ENCODE assay signal across 23 mouse cellular contexts in genomic region chrX:169899227-169899950, GRCm38 (mm10).
A peak's percentile ranks its signal among the peaks of the same experiment; 100 is the strongest.
DNase-seq lines count a peak whose midpoint lies in the region; ATAC-seq and TF ChIP-seq lines count a peak whose summit lies in the region.
"Had no signal": no experiment of that assay in that cellular context is flagged by ENCODE, and none has a peak within 500 bp of the region (broad histone marks: within the 10 kb centered on the region; RNA-seq: fewer than 3 reads in every experiment).

No protein-coding gene starts in this region.

- DNase-seq in heart, postnatal 14 days: no peak
- no peak for DNase-seq in kidney, postnatal 4 days
- peak; percentile 69 for DNase-seq in Muller cell, postnatal 12 days (ENCODE audit: inconsistent ontology term)
- peak; percentile 50 for DNase-seq in brain, embryonic 14.5 days (ENCODE audit: low read depth)
- DNase-seq in right cerebral cortex, postnatal 14 days: no peak
- DNase-seq: adrenal gland, postnatal 10 days; cerebellum, adult 11 months; cerebellum, postnatal 10 days; layer of hippocampus, postnatal 36 days; right cerebral cortex, postnatal 25 days; thymus, postnatal 4 days had no signal

- H3K27me3 ChIP-seq in heart, embryonic 11.5 days (ENCODE audit: control insufficient read depth, insufficient read depth, low read length): no peaks in the 10 kb centered on the region
- H3K27me3 ChIP-seq in kidney, embryonic 15.5 days: 0 out of 2 replicates have a peak, but pooled peaks cover 9% of the 10 kb centered on the region
- peaks cover 10% of the 10 kb centered on the region; the same call in 1 of the 2 replicates for H3K27me3 ChIP-seq in forebrain, embryonic 12.5 days
- H3K27me3 ChIP-seq: embryonic facial prominence, embryonic 12.5 days; liver, embryonic 15.5 days had no signal

- no peaks in the 10 kb centered on the region for H3K4me1 ChIP-seq in heart, embryonic 11.5 days (ENCODE audit: control insufficient read depth, insufficient read depth, low read length)
- no peaks in the 10 kb centered on the region for H3K4me1 ChIP-seq in kidney, embryonic 15.5 days
- peaks cover 6% of the 10 kb centered on the region for H3K4me1 ChIP-seq in forebrain, embryonic 12.5 days
- H3K4me1 ChIP-seq: embryonic facial prominence, embryonic 12.5 days; limb, embryonic 15.5 days; liver, embryonic 15.5 days had no signal

- no peak for ATAC-seq in heart, embryonic 11.5 days (replicated peaks; ENCODE audit: insufficient number of reproducible peaks, low FRiP score, low TSS enrichment)
- no peak for ATAC-seq in kidney, embryonic 15.5 days (replicated peaks; ENCODE audit: low FRiP score)
- ATAC-seq in forebrain, embryonic 12.5 days (ENCODE audit: low FRiP score): no peak
- ATAC-seq: hindbrain, embryonic 16.5 days; intestine, embryonic 16.5 days had no signal

- intact Hi-C loops in heart, postnatal 14 days (cut with DNase I): no loop called here

- TF ChIP-seq CTCF in brain, embryonic 14.5 days (IDR thresholded peaks at IDR 0.05; ENCODE audit: borderline replicate concordance, extremely low read depth, insufficient read depth, insufficient read length): no peak

- WGBS in heart, embryonic 11.5 days (ENCODE audit: insufficient replicate concordance): 26% methylated on average over 3 of the region's 3 CpGs
- WGBS in kidney, embryonic 15.5 days: 25% methylated on average over 3 of the region's 3 CpGs
- 19% methylated on average over 3 of the region's 3 CpGs for WGBS in forebrain, embryonic 12.5 days

- no peak for TF ChIP-seq POLR2A in brain, embryonic 14.5 days (IDR thresholded peaks at IDR 0.05; ENCODE audit: borderline replicate concordance, extremely low read depth, insufficient read depth, insufficient read length, poor library complexity, severe bottlenecking)

- H3K4me3 ChIP-seq in heart, embryonic 11.5 days (ENCODE audit: low read depth, low read length): no peak overlapping the region
- no peak overlapping the region for H3K4me3 ChIP-seq in kidney, embryonic 15.5 days (replicated peaks)
- H3K4me3 ChIP-seq in forebrain, embryonic 12.5 days (replicated peaks): no peak overlapping the region
- H3K4me3 ChIP-seq: embryonic facial prominence, embryonic 12.5 days; layer of hippocampus, adult 2 months; limb, embryonic 15.5 days; liver, embryonic 15.5 days; midbrain, embryonic 10.5 days; myocyte had no signal

- no peak overlapping the region for H3K4me2 ChIP-seq in heart, embryonic 11.5 days
- H3K4me2 ChIP-seq in kidney, embryonic 15.5 days: no peak overlapping the region
- H3K4me2 ChIP-seq in forebrain, embryonic 12.5 days: no peak overlapping the region
- H3K4me2 ChIP-seq: embryonic facial prominence, embryonic 12.5 days; limb, embryonic 15.5 days; liver, embryonic 15.5 days had no signal

- H3K9ac ChIP-seq in heart, embryonic 11.5 days (ENCODE audit: low read depth, low read length): no peak overlapping the region
- no peak overlapping the region for H3K9ac ChIP-seq in kidney, embryonic 15.5 days
- H3K9ac ChIP-seq in forebrain, embryonic 12.5 days: no peak overlapping the region
- H3K9ac ChIP-seq: embryonic facial prominence, embryonic 12.5 days; limb, embryonic 15.5 days; liver, embryonic 15.5 days had no signal

- H3K27ac ChIP-seq in heart, embryonic 11.5 days (ENCODE audit: low read depth, low read length): 0 out of 2 replicates have a peak overlapping the region, but pooled peaks have one; percentile 10
- H3K27ac ChIP-seq in kidney, embryonic 15.5 days: 0 out of 2 replicates have a peak overlapping the region, but pooled peaks have one; percentile 10
- no peak overlapping the region for H3K27ac ChIP-seq in forebrain, embryonic 12.5 days
- H3K27ac ChIP-seq: embryonic facial prominence, embryonic 12.5 days; layer of hippocampus, adult 2 months; limb, embryonic 15.5 days; liver, embryonic 15.5 days; macrophage; midbrain, embryonic 10.5 days had no signal

- no peaks in the 10 kb centered on the region for H3K9me3 ChIP-seq in heart, embryonic 11.5 days (replicated peaks; ENCODE audit: control insufficient read depth, low read length)
- no peaks in the 10 kb centered on the region for H3K9me3 ChIP-seq in kidney, embryonic 15.5 days (replicated peaks)
- H3K9me3 ChIP-seq in forebrain, embryonic 12.5 days: no peaks in the 10 kb centered on the region
- H3K9me3 ChIP-seq: embryonic facial prominence, embryonic 12.5 days; limb, embryonic 15.5 days; liver, embryonic 15.5 days; midbrain, embryonic 10.5 days had no signal

- H3K36me3 ChIP-seq in heart, embryonic 11.5 days (ENCODE audit: control insufficient read depth, insufficient read depth, low read length): no peaks in the 10 kb centered on the region
- no peaks in the 10 kb centered on the region for H3K36me3 ChIP-seq in kidney, embryonic 15.5 days
- H3K36me3 ChIP-seq in forebrain, embryonic 12.5 days (replicated peaks): no peaks in the 10 kb centered on the region
- H3K36me3 ChIP-seq: embryonic facial prominence, embryonic 12.5 days; limb, embryonic 15.5 days; liver, embryonic 15.5 days; midbrain, embryonic 10.5 days had no signal

Comparison
In these comparisons a context has a peak if more than half of its experiments do, and no peak if none do; other contexts are left out.
1. DNase-seq: peak in Muller cell, postnatal 12 days (single experiment) and brain, embryonic 14.5 days (single experiment); none in heart, postnatal 14 days (0 of 2), kidney, postnatal 4 days (0 of 2) and right cerebral cortex, postnatal 14 days (single experiment).